Mouse (Mus musculus): ENCODE results near the gene Cmtm7.

Gene Cmtm7

GRCm38 (mm10) chr9:114781526-114782212 is at the start of gene Cmtm7:
TSS of gene Cmtm7 (minus strand) at chr9:114781856.
- no peak for DNase-seq (ENCODE audit: extremely low read depth, low read depth, low spot score)

GRCm38 (mm10) chr9:114830351-114830750 is 48.7 kb upstream of the Cmtm7 start:
- DNase-seq (ENCODE audit: extremely low read depth, low read depth, low spot score), result no peak

DNA sequence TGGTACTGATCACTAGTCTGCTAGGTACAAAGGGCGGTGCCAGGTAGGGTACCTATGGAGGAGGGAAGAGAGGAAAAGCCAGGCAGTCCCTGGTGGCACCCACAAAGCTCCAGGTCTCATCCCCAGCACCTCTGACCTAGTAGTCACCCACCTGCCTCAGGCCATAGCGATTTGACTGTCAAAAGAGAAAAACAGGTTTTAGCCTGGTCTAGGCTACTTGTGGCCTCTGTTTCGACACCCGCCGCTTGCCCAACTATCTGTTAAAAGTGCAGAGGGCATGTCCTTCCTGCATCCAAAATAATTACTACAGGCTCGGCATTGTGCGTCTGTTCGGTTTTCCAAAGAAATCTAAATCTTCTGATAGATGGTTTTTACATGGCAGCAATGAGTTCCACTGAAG is 48.0 kb upstream of the Cmtm7 start:
- DNase-seq (ENCODE audit: extremely low read depth, low read depth, low spot score), result peak; percentile 84

GRCm38 (mm10) chr9:114828377-114828776 is 46.7 kb upstream of the Cmtm7 start:
- no peak for DNase-seq (ENCODE audit: extremely low read depth, low read depth, low spot score)

DNA sequence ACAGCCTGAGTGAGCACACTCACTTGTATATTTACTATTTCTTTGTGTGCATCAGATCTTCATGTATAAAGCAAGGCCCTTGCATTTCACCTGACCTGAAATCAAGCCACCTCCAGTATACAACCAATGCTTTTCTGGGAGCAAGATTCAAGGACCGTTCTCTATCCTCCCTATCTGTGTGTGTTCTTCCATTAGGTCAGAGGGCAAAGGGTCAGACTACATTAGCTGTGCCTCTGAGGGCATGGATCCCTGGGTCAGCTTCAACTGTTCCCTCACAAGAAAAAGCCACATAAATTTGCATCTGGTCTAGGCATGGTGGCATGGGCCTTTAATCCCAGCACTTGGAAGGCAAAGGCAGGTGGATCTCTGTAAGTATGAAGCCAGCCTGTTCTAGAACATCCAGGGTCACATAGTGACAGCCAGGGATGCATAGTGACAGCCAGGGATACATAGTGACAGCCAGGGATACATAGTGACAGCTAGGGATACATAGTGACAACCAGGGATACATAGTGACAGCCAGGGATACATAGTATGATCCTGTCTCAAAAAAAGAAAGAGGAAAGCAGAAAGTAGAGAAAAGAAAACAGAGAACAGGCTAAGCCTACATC is 45.7 kb upstream of the Cmtm7 start:
- DNase-seq (ENCODE audit: extremely low read depth, low read depth, low spot score), result no peak

DNA sequence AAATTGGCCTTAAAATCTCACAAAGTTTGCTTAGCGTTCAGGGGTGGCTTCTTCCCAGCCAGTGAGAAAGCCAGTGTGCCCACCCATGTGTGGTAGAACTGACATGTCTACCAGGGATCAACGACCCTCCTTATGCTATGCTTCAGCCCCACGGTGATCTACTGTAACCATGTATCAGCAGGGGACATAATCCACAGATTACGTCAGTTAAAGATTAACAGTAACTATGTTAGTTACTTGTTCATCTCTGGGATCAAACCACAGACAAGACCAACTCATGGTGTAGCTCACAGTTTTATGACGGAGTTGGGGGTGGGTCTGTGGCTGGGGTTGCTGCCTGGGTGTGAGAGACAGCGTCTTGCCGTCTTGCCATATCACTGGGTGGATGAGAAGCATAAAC is 42.5 kb upstream of the Cmtm7 start:
- DNase-seq (ENCODE audit: extremely low read depth, low read depth, low spot score), result no peak

DNA sequence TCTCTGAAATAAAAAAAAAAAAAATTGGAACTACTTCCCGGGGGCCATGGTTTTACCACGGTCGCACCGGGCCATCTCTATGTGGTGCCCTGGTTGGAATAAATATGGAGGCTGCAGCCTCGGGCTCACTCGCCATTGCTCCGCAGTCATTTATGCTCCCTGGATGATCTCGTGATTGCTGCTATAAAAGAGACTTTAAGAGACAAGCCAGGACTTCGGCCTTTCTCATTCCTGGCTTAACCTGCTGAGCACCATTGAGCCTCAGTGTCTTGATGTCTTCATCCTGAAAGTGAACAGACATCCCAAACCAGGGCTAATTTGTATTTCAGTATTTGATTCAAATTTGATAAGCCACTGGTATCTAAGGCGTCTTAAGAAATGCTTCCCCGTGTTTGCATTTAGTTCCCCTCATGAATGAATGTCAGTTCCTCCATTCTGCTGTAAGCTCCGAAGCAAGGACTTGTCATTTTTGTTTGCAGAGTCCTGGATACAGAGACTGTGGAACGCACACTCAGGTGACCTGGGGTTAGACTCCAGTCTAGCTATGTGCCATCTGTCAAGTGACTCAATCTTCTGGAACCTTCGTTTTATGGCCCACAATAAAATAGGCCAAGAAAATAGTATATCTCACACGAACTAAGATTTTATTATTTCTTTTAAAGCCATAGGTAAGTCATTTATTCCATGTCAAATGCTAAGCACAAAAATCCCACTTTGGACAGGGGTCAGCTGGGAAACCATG is 40.1 kb upstream of the Cmtm7 start:
- no peak for DNase-seq (ENCODE audit: extremely low read depth, low read depth, low spot score)

DNA sequence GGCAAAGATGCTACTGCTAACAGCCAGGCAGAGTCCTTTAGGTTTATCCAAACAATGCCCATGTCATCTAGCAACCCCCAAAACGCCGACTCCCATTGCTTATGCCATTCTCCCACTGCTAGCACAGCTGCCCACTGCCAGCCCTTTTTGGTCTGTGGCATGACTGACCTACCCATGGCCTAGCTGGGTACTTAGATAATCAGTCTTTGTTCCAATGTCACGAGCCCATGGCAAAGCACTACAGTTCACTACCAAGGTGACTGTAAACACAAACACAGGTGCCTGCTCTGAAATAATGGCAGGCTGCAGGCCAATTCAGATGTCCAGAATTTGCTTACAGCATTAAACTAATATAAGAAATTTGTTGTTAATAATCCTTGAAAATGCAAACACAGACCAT is 37.3 kb upstream of the Cmtm7 start:
- DNase-seq (ENCODE audit: extremely low read depth, low read depth, low spot score), result no peak

DNA sequence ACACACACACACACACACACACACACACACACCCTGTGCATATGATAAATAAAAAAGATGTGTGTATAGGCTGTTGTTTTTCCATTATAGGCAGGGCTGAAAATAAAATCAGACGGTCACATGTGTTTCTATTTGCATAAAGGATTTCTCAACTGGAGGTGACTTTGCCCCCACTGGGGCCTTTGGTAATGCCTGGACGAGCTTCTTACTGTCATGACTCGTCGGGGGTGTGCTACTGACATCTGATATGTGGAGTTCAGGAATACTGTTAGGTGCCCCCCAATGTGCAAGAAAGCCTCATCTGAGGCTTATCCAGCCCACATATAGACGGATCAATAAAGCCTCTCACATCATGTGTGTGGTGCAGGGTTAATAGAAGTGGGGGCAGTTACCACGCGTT is 35.4 kb upstream of the Cmtm7 start:
- DNase-seq (ENCODE audit: extremely low read depth, low read depth, low spot score), result no peak

DNA sequence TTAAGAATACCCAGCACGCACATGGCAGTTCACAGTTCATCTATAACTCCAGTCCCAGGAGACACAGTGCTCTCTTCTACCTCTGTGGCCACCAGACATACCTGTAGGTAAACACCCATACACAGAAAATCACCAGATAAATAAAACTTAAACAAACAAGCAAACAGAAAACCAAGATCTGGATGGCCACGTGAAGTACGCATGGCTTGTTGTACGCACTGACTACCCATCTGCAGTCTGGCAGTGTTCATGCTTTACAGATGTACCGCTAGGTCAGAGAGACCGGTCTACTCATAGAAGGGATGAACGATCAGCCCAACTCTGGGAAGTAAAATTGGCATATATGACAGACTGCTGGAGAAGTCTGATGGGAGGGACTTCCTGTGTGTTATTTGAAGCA is 34.5 kb upstream of the Cmtm7 start:
- no peak for DNase-seq (ENCODE audit: extremely low read depth, low read depth, low spot score)

- DNase-seq (ENCODE audit: extremely low read depth, low read depth, low spot score), result no peak
Measured at GRCm38 (mm10) chr9:114815315-114815714, 33.7 kb upstream of the Cmtm7 start.

- DNase-seq (ENCODE audit: extremely low read depth, low read depth, low spot score), result no peak
Measured at GRCm38 (mm10) chr9:114812001-114812400, 30.3 kb upstream of the Cmtm7 start.

- DNase-seq (ENCODE audit: extremely low read depth, low read depth, low spot score), result no peak
Measured at GRCm38 (mm10) chr9:114810837-114811236, 29.2 kb upstream of the Cmtm7 start.

DNA sequence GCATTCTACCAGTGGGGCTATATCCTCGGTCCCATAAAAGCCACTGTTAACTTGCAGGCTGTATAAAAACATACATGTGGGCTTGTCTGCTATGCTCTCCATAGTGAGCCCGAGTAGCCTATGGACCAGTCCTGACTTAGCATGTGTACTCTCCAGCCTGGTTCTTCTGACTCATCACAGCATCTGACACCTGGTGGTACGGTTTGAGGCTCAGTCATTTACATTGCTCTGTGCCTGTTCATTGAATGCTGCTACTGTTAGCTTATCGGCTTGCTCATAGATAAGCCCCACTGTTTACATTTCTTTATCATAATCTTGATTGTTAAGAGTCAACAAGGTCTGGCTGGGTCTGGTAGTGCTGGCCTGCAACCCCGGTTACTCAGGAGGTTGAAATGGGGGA is 27.0 kb upstream of the Cmtm7 start:
- no peak for DNase-seq (ENCODE audit: extremely low read depth, low read depth, low spot score)

GRCm38 (mm10) chr9:114807261-114807660 is 25.6 kb upstream of the Cmtm7 start:
- DNase-seq (ENCODE audit: extremely low read depth, low read depth, low spot score), result no peak

GRCm38 (mm10) chr9:114805151-114805671 is 23.6 kb upstream of the Cmtm7 start:
- DNase-seq (ENCODE audit: extremely low read depth, low read depth, low spot score), result peak; percentile 68

DNA sequence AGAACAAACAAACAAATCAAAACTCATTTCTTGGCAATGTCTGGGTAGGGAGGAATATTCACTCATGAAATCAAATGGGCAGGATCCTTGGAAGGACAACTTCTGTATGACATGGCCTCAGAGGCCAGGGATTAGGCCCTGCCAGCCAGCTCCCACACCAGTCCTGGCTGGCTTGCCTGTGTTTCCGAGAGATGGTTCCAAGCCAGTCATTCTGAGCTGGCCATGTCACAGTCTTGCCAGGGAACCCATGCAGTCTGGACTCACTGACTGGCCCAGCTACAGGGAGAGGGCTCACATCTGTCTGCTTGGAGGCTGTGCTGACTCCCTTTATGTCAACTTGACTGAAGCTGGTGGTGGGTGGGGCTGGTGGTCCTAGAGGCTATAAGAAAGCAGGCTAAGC is 20.5 kb upstream of the Cmtm7 start:
- DNase-seq (ENCODE audit: extremely low read depth, low read depth, low spot score), result no peak

DNA sequence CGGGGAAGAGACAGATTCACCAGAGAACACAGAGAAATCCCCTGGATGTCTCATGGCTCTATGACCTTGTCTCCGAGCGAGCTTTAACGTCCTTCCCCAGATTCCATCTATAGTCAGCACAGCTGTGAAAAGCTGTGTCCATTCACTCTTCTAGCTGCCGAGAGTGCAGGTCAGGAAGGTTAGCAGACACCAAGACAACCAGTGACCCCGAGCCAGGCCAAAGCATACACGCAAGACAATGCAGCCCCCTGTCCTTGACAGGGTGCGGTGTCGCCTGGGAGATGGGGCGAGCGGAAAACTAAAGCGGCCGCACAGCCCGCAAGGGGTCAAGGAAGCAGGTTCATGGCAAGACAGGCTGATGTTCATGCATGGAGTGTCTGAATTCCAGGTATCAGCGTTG is 19.6 kb upstream of the Cmtm7 start:
- no peak for DNase-seq (ENCODE audit: extremely low read depth, low read depth, low spot score)

DNA sequence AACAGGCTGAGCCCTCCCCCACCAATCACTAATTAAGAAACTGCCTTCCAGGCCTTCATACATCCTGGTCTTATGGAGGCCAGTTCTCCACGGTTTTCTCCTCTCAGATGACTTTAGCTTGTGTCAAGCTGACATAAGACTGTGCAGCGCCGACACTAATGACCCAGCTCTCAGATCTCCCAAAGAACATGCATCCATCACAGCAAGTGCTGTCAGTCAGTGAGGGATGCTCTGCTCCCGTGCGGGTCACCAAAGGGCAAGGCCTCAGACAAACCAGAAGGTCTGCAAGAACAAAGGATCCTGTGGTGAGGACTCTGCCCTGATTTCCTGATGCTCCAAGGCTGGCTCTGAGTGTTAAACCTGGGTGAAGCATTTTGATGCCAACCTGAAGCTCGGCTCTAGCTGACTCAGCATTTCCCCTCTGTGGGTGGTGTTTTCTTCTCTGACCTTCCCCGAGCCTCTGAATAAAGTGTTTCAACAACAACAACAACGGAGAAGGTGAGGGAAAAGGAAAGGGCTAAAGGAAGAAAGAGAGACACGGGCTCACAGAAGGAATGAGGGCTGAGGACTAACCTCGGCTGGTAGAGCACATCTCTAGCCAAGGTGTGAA is 17.9 kb upstream of the Cmtm7 start:
- DNase-seq (ENCODE audit: extremely low read depth, low read depth, low spot score), result no peak

DNA sequence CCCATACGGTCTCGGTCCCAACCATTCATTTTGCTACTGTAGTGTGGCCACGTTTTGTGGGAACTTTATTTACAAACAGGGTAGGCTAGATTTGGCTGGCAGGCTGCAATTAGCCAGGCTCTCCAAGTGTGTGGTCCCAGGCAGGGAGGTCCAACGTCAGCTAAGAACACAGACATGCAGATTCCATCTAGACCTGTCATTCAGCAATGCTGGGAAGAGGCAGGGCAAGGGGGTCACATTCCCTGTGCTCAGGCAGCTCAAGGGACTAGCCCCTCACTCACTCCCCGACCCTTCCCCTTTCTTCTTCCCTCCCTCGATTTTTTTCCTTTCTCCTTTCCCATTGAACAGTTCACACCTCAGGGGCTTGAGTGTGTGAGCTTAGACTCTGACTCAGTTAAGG is 17.2 kb upstream of the Cmtm7 start:
- DNase-seq (ENCODE audit: extremely low read depth, low read depth, low spot score), result no peak

DNA sequence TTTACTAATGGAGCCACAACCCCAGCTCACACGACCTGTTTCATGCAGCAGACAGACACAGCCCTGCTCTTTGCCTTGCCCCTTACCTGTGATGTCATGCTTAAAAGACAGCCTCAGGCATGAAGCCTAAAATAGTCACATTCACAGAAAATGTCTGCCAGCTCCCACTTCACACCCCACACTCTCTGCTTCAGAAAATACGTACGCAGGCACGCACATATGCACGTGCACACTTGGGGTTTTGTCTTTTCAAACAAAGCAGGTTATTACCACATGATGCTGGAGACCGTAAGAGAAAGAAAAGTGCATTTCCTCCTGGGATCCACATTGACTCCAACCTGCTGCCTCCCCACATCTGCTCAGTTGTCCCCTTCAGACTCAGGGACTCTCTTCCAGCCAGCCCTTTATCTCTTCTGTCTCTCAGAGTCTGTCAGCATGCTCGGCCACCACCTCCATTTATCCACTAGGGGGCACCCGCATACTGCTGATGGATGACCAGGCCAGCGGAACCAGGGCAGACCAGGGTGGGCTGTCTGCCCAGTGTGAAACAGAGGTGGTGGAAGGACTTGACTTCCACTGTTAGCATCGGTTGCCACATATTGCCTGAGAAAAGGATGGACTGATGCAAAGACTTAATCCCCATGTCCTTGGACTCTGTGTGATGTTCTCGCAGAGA is 15.8 kb upstream of the Cmtm7 start:
- no peak for DNase-seq (ENCODE audit: extremely low read depth, low read depth, low spot score)
